ENCODE assay signal across 25 mouse cellular contexts in genomic region chr12:40256033-40256432, GRCm38 (mm10). TPM values are rescaled to one million over a fixed set of nuclear protein-coding genes. Genes with fewer than 3 reads are reported as not detected.
DNase-seq lines count a peak whose midpoint lies in the region; ATAC-seq and TF ChIP-seq lines count a peak whose summit lies in the region.
"Had no signal": no experiment of that assay in that cellular context is flagged by ENCODE, and none has a peak within 500 bp of the region (broad histone marks: within the 10 kb centered on the region; RNA-seq: fewer than 3 reads in every experiment).

No protein-coding gene starts in this region.

- H3K4me2 ChIP-seq in intestine, postnatal 0 days (replicated peaks; ENCODE audit: low read depth), result no peak overlapping the region
- no peak overlapping the region for H3K4me2 ChIP-seq in intestine, embryonic 16.5 days (ENCODE audit: low read depth, low read length)
- no peak overlapping the region for H3K4me2 ChIP-seq in midbrain, postnatal 0 days (ENCODE audit: low read depth, low read length, poor library complexity, severe bottlenecking)
- no peak overlapping the region for H3K4me2 ChIP-seq in midbrain, embryonic 13.5 days (replicated peaks)
- H3K4me2 ChIP-seq in stomach, postnatal 0 days (replicated peaks; ENCODE audit: low read depth), result no peak overlapping the region
- H3K4me2 ChIP-seq: embryonic facial prominence, embryonic 13.5 days; heart, embryonic 13.5 days; limb, embryonic 12.5 days; liver, embryonic 13.5 days; midbrain, embryonic 15.5 days; neural tube, embryonic 15.5 days had no signal

- no peak overlapping the region for H3K27ac ChIP-seq in intestine, postnatal 0 days (ENCODE audit: low read depth, low read length)
- no peak overlapping the region for H3K27ac ChIP-seq in intestine, embryonic 16.5 days (ENCODE audit: low read length)
- no peak overlapping the region for H3K27ac ChIP-seq in midbrain, postnatal 0 days (ENCODE audit: low read depth, low read length)
- H3K27ac ChIP-seq in midbrain, embryonic 13.5 days, result no peak overlapping the region
- H3K27ac ChIP-seq in MEL (ENCODE audit: control insufficient read depth, low read depth, low read length), result no peak overlapping the region
- no peak overlapping the region for H3K27ac ChIP-seq in stomach, postnatal 0 days (replicated peaks)
- H3K27ac ChIP-seq: embryonic facial prominence, embryonic 13.5 days; gastrocnemius, adult 2 months; heart, embryonic 13.5 days; limb, embryonic 12.5 days; liver, embryonic 13.5 days; midbrain, embryonic 15.5 days; neural tube, embryonic 15.5 days had no signal

- no peak for TF ChIP-seq EP300 in MEL (IDR thresholded peaks at IDR 0.05; ENCODE audit: low read depth in 1 of 2, low read length in 2 of 2)
- no peak for TF ChIP-seq EP300 in stomach, postnatal 0 days (optimal IDR thresholded peaks at IDR 0.05)

- TF ChIP-seq RAD21 in MEL (IDR thresholded peaks at IDR 0.05; ENCODE audit: low read depth, low read length), result peak; percentile 42

- H3K4me1 ChIP-seq in intestine, postnatal 0 days (replicated peaks; ENCODE audit: control insufficient read depth, insufficient read depth, low read length), result no peaks in the 10 kb centered on the region
- H3K4me1 ChIP-seq in intestine, embryonic 16.5 days (ENCODE audit: control insufficient read depth, insufficient read depth, low read length), result no peaks in the 10 kb centered on the region
- H3K4me1 ChIP-seq in midbrain, postnatal 0 days (ENCODE audit: insufficient read depth, low read length), result no peaks in the 10 kb centered on the region
- H3K4me1 ChIP-seq in midbrain, embryonic 13.5 days (replicated peaks), result no peaks in the 10 kb centered on the region
- peaks cover 0 to 4% of the 10 kb centered on the region in 2 experiments; a peak in 1 of 4 replicates for H3K4me1 ChIP-seq in MEL (ENCODE audit: control insufficient read depth in 1 of 2, insufficient read depth in 2 of 2, low read length in 2 of 2)
- no peaks in the 10 kb centered on the region for H3K4me1 ChIP-seq in stomach, postnatal 0 days (replicated peaks; ENCODE audit: control insufficient read depth, insufficient read depth)
- H3K4me1 ChIP-seq: embryonic facial prominence, embryonic 13.5 days; heart, embryonic 13.5 days; limb, embryonic 12.5 days; liver, embryonic 13.5 days; midbrain, embryonic 15.5 days; neural tube, embryonic 15.5 days had no signal

- peak; percentile 55 for TF ChIP-seq CTCF in intestine, postnatal 0 days (IDR thresholded peaks at IDR 0.05; ENCODE audit: low read depth)
- TF ChIP-seq CTCF in midbrain, postnatal 0 days (IDR thresholded peaks at IDR 0.05), result peak; percentile 52
- peak in 2 of 3 experiments; percentile 25 to 48; a peak in 4 of 6 replicates for TF ChIP-seq CTCF in MEL (IDR thresholded peaks at IDR 0.05 in 2 of 3, conservative IDR thresholded peaks at IDR 0.05 in 1 of 3; ENCODE audit: control insufficient read depth in 1 of 3, insufficient read depth in 1 of 3, low read depth in 2 of 3, low read length in 3 of 3, poor library complexity in 1 of 3, severe bottlenecking in 1 of 3)
- peak; percentile 52 for TF ChIP-seq CTCF in stomach, postnatal 0 days (IDR thresholded peaks at IDR 0.05; ENCODE audit: low read depth)

- H3K27me3 ChIP-seq in intestine, postnatal 0 days (replicated peaks; ENCODE audit: control insufficient read depth, insufficient read depth, low read length), result no peaks in the 10 kb centered on the region
- H3K27me3 ChIP-seq in intestine, embryonic 16.5 days (replicated peaks; ENCODE audit: control insufficient read depth, insufficient read depth, low read length), result no peaks in the 10 kb centered on the region
- no peaks in the 10 kb centered on the region for H3K27me3 ChIP-seq in midbrain, postnatal 0 days (ENCODE audit: insufficient read depth, low read length)
- no peaks in the 10 kb centered on the region for H3K27me3 ChIP-seq in midbrain, embryonic 13.5 days
- no peaks in the 10 kb centered on the region; a peak in 1 of 4 replicates for H3K27me3 ChIP-seq in MEL (ENCODE audit: control insufficient read depth in 1 of 2, insufficient read depth in 2 of 2, low read length in 2 of 2)
- H3K27me3 ChIP-seq in stomach, postnatal 0 days (ENCODE audit: control insufficient read depth, insufficient read depth, low read length), result no peaks in the 10 kb centered on the region
- H3K27me3 ChIP-seq: embryonic facial prominence, embryonic 13.5 days; heart, embryonic 13.5 days; liver, embryonic 13.5 days; midbrain, embryonic 15.5 days; neural tube, embryonic 15.5 days had no signal

- no peaks in the 10 kb centered on the region for H3K9me3 ChIP-seq in intestine, postnatal 0 days (ENCODE audit: control insufficient read depth)
- H3K9me3 ChIP-seq in intestine, embryonic 16.5 days (ENCODE audit: control insufficient read depth, low read length), result no peaks in the 10 kb centered on the region
- H3K9me3 ChIP-seq in midbrain, postnatal 0 days (ENCODE audit: low read length), result no peaks in the 10 kb centered on the region
- no peaks in the 10 kb centered on the region for H3K9me3 ChIP-seq in midbrain, embryonic 13.5 days
- H3K9me3 ChIP-seq in MEL (replicated peaks; ENCODE audit: insufficient read depth, low read length), result no peaks in the 10 kb centered on the region
- no peaks in the 10 kb centered on the region for H3K9me3 ChIP-seq in stomach, postnatal 0 days (ENCODE audit: control insufficient read depth, low read length)
- H3K9me3 ChIP-seq: embryonic facial prominence, embryonic 13.5 days; heart, embryonic 13.5 days; limb, embryonic 12.5 days; liver, embryonic 13.5 days; megakaryocyte, embryonic 14.5 days; midbrain, embryonic 15.5 days; neural tube, embryonic 15.5 days had no signal

- DNase-seq in midbrain, postnatal 0 days (ENCODE audit: low spot score), result no peak
- peak; percentile 38 for DNase-seq in MEL (ENCODE audit: low read depth, low spot score)
- no peak for DNase-seq in stomach, postnatal 0 days (ENCODE audit: low spot score)
- DNase-seq in urinary bladder, postnatal 25 days (ENCODE audit: low spot score), result no peak
- DNase-seq: adrenal gland, postnatal 14 days; cerebellum, adult 11-12 months; cerebellum, postnatal 14 days; gastrocnemius, adult 2 months; heart, postnatal 4 days; kidney, adult 18-20 months; kidney, postnatal 25 days; layer of hippocampus, adult 9-11 months; liver, embryonic 13.5 days; thymus, postnatal 25 days had no signal

- no peak overlapping the region for H3K4me3 ChIP-seq in intestine, postnatal 0 days (ENCODE audit: low read depth, low read length)
- H3K4me3 ChIP-seq in intestine, embryonic 16.5 days (ENCODE audit: low read length), result no peak overlapping the region
- H3K4me3 ChIP-seq in midbrain, postnatal 0 days (ENCODE audit: low read depth, low read length), result no peak overlapping the region
- H3K4me3 ChIP-seq in midbrain, embryonic 13.5 days (replicated peaks), result no peak overlapping the region
- no peak overlapping the region for H3K4me3 ChIP-seq in MEL (ENCODE audit: control insufficient read depth in 1 of 2, insufficient read depth in 1 of 2, low read depth in 2 of 2, low read length in 2 of 2)
- H3K4me3 ChIP-seq in stomach, postnatal 0 days (ENCODE audit: low read depth, low read length), result no peak overlapping the region
- H3K4me3 ChIP-seq: embryonic facial prominence, embryonic 13.5 days; gastrocnemius, adult 2 months; heart, embryonic 13.5 days; limb, embryonic 12.5 days; liver, embryonic 13.5 days; megakaryocyte, embryonic 14.5 days; midbrain, embryonic 15.5 days; neural tube, embryonic 15.5 days had no signal

- H3K9ac ChIP-seq in intestine, postnatal 0 days (ENCODE audit: low read depth, low read length), result no peak overlapping the region
- no peak overlapping the region for H3K9ac ChIP-seq in intestine, embryonic 16.5 days (ENCODE audit: low read depth, low read length)
- H3K9ac ChIP-seq in midbrain, postnatal 0 days (replicated peaks; ENCODE audit: low read length, poor library complexity, severe bottlenecking), result no peak overlapping the region
- H3K9ac ChIP-seq in midbrain, embryonic 13.5 days (replicated peaks), result no peak overlapping the region
- no peak overlapping the region for H3K9ac ChIP-seq in MEL (ENCODE audit: control insufficient read depth, low read depth, low read length, poor library complexity, severe bottlenecking)
- no peak overlapping the region for H3K9ac ChIP-seq in stomach, postnatal 0 days (ENCODE audit: low read length)
- H3K9ac ChIP-seq: embryonic facial prominence, embryonic 13.5 days; heart, embryonic 13.5 days; limb, embryonic 12.5 days; liver, embryonic 13.5 days; midbrain, embryonic 15.5 days; neural tube, embryonic 15.5 days had no signal

- no peak for TF ChIP-seq POLR2A in MEL (IDR thresholded peaks at IDR 0.05; ENCODE audit: control insufficient read depth in 1 of 2, insufficient read depth in 1 of 2, low read depth in 1 of 2, low read length in 2 of 2, poor library complexity in 1 of 2)

- no peaks in the 10 kb centered on the region for H3K36me3 ChIP-seq in intestine, postnatal 0 days (ENCODE audit: control insufficient read depth, insufficient read depth)
- H3K36me3 ChIP-seq in intestine, embryonic 16.5 days (ENCODE audit: control insufficient read depth, insufficient read depth, low read length), result no peaks in the 10 kb centered on the region
- H3K36me3 ChIP-seq in midbrain, postnatal 0 days (ENCODE audit: insufficient read depth, low read length), result no peaks in the 10 kb centered on the region
- H3K36me3 ChIP-seq in midbrain, embryonic 13.5 days, result no peaks in the 10 kb centered on the region
- no peaks in the 10 kb centered on the region for H3K36me3 ChIP-seq in MEL (ENCODE audit: control insufficient read depth in 1 of 2, insufficient read depth in 2 of 2, low read length in 2 of 2)
- H3K36me3 ChIP-seq in stomach, postnatal 0 days (ENCODE audit: control insufficient read depth, insufficient read depth, low read length), result no peaks in the 10 kb centered on the region
- H3K36me3 ChIP-seq: embryonic facial prominence, embryonic 13.5 days; heart, embryonic 13.5 days; limb, embryonic 12.5 days; liver, embryonic 13.5 days; midbrain, embryonic 15.5 days; neural tube, embryonic 15.5 days had no signal

- no peaks in the 10 kb centered on the region for H3K79me2 ChIP-seq in MEL (ENCODE audit: control insufficient read depth, insufficient read depth, low read length, poor library complexity)

- ATAC-seq in intestine, postnatal 0 days, result no peak
- no peak for ATAC-seq in intestine, embryonic 16.5 days
- no peak for ATAC-seq in midbrain, postnatal 0 days (ENCODE audit: low FRiP score)
- no peak for ATAC-seq in midbrain, embryonic 13.5 days
- no peak for ATAC-seq in stomach, postnatal 0 days (ENCODE audit: low FRiP score, low TSS enrichment)
- ATAC-seq: hindbrain, embryonic 16.5 days; midbrain, embryonic 15.5 days had no signal

RNA-seq across cellular contexts. Expression of gene Ifrd1, which starts 7.7 kb away (rescaled TPM):
- 98.3 and 113 TPM in 2 replicates for polyA plus RNA-seq in intestine, postnatal 0 days (2015; fragmentation: Nextera tagmentation; extraction: Ambion mirVana)
- polyA plus RNA-seq in intestine, embryonic 16.5 days (2015; fragmentation: Nextera tagmentation; extraction: Ambion mirVana), result 80.1 and 86.9 TPM in 2 replicates
- 54.0 and 89.3 TPM in 2 replicates for total RNA-seq in midbrain, postnatal 0 days (2014; rRNA removed)
- 124 and 133 TPM in 2 replicates for polyA plus RNA-seq in midbrain, postnatal 0 days (2015; fragmentation: Nextera tagmentation; extraction: Ambion mirVana)
- 164 and 172 TPM in 2 replicates for polyA plus RNA-seq in midbrain, embryonic 13.5 days (2015; fragmentation: Nextera tagmentation; extraction: Ambion mirVana)
- total RNA-seq in MEL (2012; rRNA removed), result 158 and 167 TPM in 2 replicates
- 100 to 1,000 TPM in 1 of 2 experiments, not detected in 1; 161 TPM for polyA plus RNA-seq in MEL (2012; ENCODE audit: insufficient read depth in 1 of 2, insufficient read length in 2 of 2, low read depth in 1 of 2, low replicate concordance in 2 of 2, missing spikeins in 1 of 2)
- 122 TPM in 2 replicates for polyA plus RNA-seq in stomach, postnatal 0 days (2015; fragmentation: Nextera tagmentation; extraction: Ambion mirVana)

RNA-seq across cellular contexts. Expression of gene Lsmem1, which starts 56.7 kb away (rescaled TPM):
- polyA plus RNA-seq in intestine, postnatal 0 days (2015; fragmentation: Nextera tagmentation; extraction: Ambion mirVana), result not detected in 2 replicates
- polyA plus RNA-seq in intestine, embryonic 16.5 days (2015; fragmentation: Nextera tagmentation; extraction: Ambion mirVana), result not detected in 2 replicates
- 0.19 TPM in 1 of 2 replicates, not detected in the other for total RNA-seq in midbrain, postnatal 0 days (2014; rRNA removed)
- polyA plus RNA-seq in midbrain, postnatal 0 days (2015; fragmentation: Nextera tagmentation; extraction: Ambion mirVana), result not detected in 2 replicates
- polyA plus RNA-seq in midbrain, embryonic 13.5 days (2015; fragmentation: Nextera tagmentation; extraction: Ambion mirVana), result not detected in 2 replicates
- total RNA-seq in MEL (2012; rRNA removed), result not detected in 2 replicates
- under 1 TPM in 1 of 2 experiments, not detected in 1; 0.14 TPM for polyA plus RNA-seq in MEL (2012; ENCODE audit: insufficient read depth in 1 of 2, insufficient read length in 2 of 2, low read depth in 1 of 2, low replicate concordance in 2 of 2, missing spikeins in 1 of 2)
- polyA plus RNA-seq in stomach, postnatal 0 days (2015; fragmentation: Nextera tagmentation; extraction: Ambion mirVana), result 0.11 TPM in 1 of 2 replicates, not detected in the other
- total RNA-seq: adrenal gland, postnatal 14 days had no signal
- polyA plus RNA-seq: embryonic facial prominence, embryonic 13.5 days; gonadal fat pad, adult 2 months; hindbrain, embryonic 16.5 days; midbrain, embryonic 15.5 days had no signal
